Mouse (Mus musculus) heart, adult 18-20 months (tissue): Measurements from ENCODE around the gene Csad. TPM values are rescaled to one million over a fixed set of nuclear protein-coding genes. Genes with fewer than 3 reads are reported as not detected.

ENCODE experiments used
- total RNA-seq, 2 experiments: library from RNA; stranded (reverse); gene quantifications; 2 replicates each; pipeline ENCODE4 v1.2.3; 2021

Csad gene
- total RNA-seq, 2 experiments from 2014 or later, result 17.0 to 22.6 TPM

Other genes with a start within 250 kb of the Csad start
- 1 to 10 TPM; 1.5 to 3.0 TPM for gene Krt8, start 200.2 kb downstream of the Csad start, total RNA-seq
- gene Krt18, start 176.5 kb downstream of the Csad start, total RNA-seq, result 1 to 10 TPM; 2.8 to 3.7 TPM
- 100 to 1,000 TPM; 151 to 167 TPM for gene Eif4b, start 131.0 kb downstream of the Csad start, total RNA-seq
- gene Tns2, start 104.3 kb downstream of the Csad start, total RNA-seq, result 100 to 1,000 TPM; 109 to 123 TPM
- gene Spryd3, start 68.5 kb downstream of the Csad start, total RNA-seq, result 10 to 100 TPM; 14.4 to 15.3 TPM
- 10 to 100 TPM; 23.3 to 39.7 TPM for gene Igfbp6, start 60.4 kb downstream of the Csad start, total RNA-seq
- gene Soat2, start 54.2 kb downstream of the Csad start, total RNA-seq, result not detected
- gene Zfp740, start 1.5 kb downstream of the Csad start, total RNA-seq, result 10 to 100 TPM; 30.6 to 31.5 TPM
- 1 to 10 TPM; 2.9 to 9.9 TPM for gene Itgb7, start 27.2 kb upstream of the Csad start, total RNA-seq
- gene Rarg, start 52.8 kb upstream of the Csad start, total RNA-seq, result 10 to 100 TPM; 13.5 to 16.7 TPM
- gene Gm9918, start 65.8 kb upstream of the Csad start, total RNA-seq, result not detected
- 10 to 100 TPM; 18.4 to 18.9 TPM for gene Mfsd5, start 74.7 kb upstream of the Csad start, total RNA-seq
- under 1 TPM; 0.54 to 0.92 TPM for gene Espl1, start 91.5 kb upstream of the Csad start, total RNA-seq
- 100 to 1,000 TPM; 340 to 348 TPM for gene Pfdn5, start 121.4 kb upstream of the Csad start, total RNA-seq
- 10 to 100 TPM; 25.0 to 26.0 TPM for gene Myg1, start 127.0 kb upstream of the Csad start, total RNA-seq
- gene Aaas, start 146.0 kb upstream of the Csad start, total RNA-seq, result 10 to 100 TPM in 1 of 2 experiments, 1 to 10 TPM in 1; 9.8 to 12.1 TPM
- gene Sp7, start 162.5 kb upstream of the Csad start, total RNA-seq, result not detected
- gene Sp1, start 201.4 kb upstream of the Csad start, total RNA-seq, result 10 to 100 TPM; 31.9 to 39.6 TPM
- under 1 TPM; 0.39 to 0.97 TPM for gene Amhr2, start 240.6 kb upstream of the Csad start, total RNA-seq